Mouse (Mus musculus): ENCODE results near the gene Grin2b.

DNA sequence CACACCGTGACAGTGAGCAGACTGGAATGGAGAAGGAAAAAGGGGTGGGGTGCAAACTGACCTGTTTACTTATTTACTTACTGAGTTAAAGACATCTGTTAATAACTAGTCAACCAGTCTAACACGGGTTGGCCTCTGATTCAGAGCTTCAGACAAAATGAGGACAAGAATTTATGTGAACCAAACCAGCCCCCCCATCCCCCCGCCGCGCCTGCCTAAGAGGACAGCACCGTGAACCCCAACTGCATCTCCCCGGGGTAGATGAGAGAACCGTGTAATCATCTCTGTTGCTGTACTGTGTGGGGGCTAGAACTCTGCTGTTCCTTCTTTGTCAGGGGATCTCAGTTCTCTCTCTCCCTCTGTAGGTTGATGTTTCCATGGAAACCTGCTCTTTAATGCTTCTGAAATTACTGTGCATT is 319.1 kb downstream of the Grin2b start:
- TF ChIP-seq CTCF (conservative IDR thresholded peaks at IDR 0.05 in 1 of 2, IDR thresholded peaks at IDR 0.05 in 1 of 2; ENCODE audit: low read depth in 2 of 2, low read length in 2 of 2) (no peak), ZMIZ1 (IDR thresholded peaks at IDR 0.05; ENCODE audit: low read depth, low read length) (no peak), POLR2A (IDR thresholded peaks at IDR 0.05; ENCODE audit: low read depth, low read length) (no peak), NRF1 (IDR thresholded peaks at IDR 0.05; ENCODE audit: low read depth, low read length) (no peak)
